In genomic region chr16:29575620-29576019, GRCm38 (mm10) we compare ENCODE assay signal across 9 mouse cellular contexts. TPM values are rescaled to one million over a fixed set of nuclear protein-coding genes. Genes with fewer than 3 reads are reported as not detected.
A peak's percentile ranks its signal among the peaks of the same experiment; 100 is the strongest.
DNase-seq lines count a peak whose midpoint lies in the region; ATAC-seq lines count a peak whose summit lies in the region.
"Had no signal": no experiment of that assay in that cellular context is flagged by ENCODE, and none has a peak within 500 bp of the region (broad histone marks: within the 10 kb centered on the region; RNA-seq: fewer than 3 reads in every experiment).

No protein-coding gene starts in this region.

- no peak overlapping the region for H3K4me3 ChIP-seq in kidney, embryonic 15.5 days (replicated peaks)
- H3K4me3 ChIP-seq: heart, embryonic 15.5 days; liver, embryonic 15.5 days had no signal

- H3K27me3 ChIP-seq in kidney, embryonic 15.5 days: 0 out of 2 replicates have a peak, but pooled peaks cover 9% of the 10 kb centered on the region
- H3K27me3 ChIP-seq: heart, embryonic 15.5 days; liver, embryonic 15.5 days had no signal

- WGBS in kidney, embryonic 15.5 days: 11% methylated on average over 5 of the region's 5 CpGs

- H3K4me2 ChIP-seq in kidney, embryonic 15.5 days: no peak overlapping the region
- H3K4me2 ChIP-seq: heart, embryonic 15.5 days; liver, embryonic 15.5 days had no signal

- H3K9me3 ChIP-seq in kidney, embryonic 15.5 days (replicated peaks): no peaks in the 10 kb centered on the region
- H3K9me3 ChIP-seq: heart, embryonic 15.5 days; liver, embryonic 15.5 days had no signal

- no peak for ATAC-seq in kidney, embryonic 15.5 days (replicated peaks; ENCODE audit: low FRiP score)

- peak; percentile 26 for DNase-seq in kidney, postnatal 10 days
- DNase-seq in 3T3-L1 (ENCODE audit: low read depth, low spot score) (peak; percentile 69), 416B (ENCODE audit: low read depth) (peak; percentile 74)
- DNase-seq in embryo, embryonic 11 days: peak; percentile 42
- DNase-seq in spleen, postnatal 4 days (ENCODE audit: low spot score in 2 of 2): no peak
- DNase-seq in layer of hippocampus, adult 9-11 months: no peak

- H3K4me1 ChIP-seq in kidney, embryonic 15.5 days: peaks cover 12% of the 10 kb centered on the region

- no peak overlapping the region for H3K27ac ChIP-seq in kidney, embryonic 15.5 days
- H3K27ac ChIP-seq: heart, embryonic 15.5 days; liver, embryonic 15.5 days had no signal

- no peaks in the 10 kb centered on the region for H3K36me3 ChIP-seq in kidney, embryonic 15.5 days
- H3K36me3 ChIP-seq: heart, embryonic 15.5 days; liver, embryonic 15.5 days had no signal

- no peak overlapping the region for H3K9ac ChIP-seq in kidney, embryonic 15.5 days
- H3K9ac ChIP-seq: heart, embryonic 15.5 days; liver, embryonic 15.5 days had no signal

RNA-seq across cellular contexts. Expression of gene Opa1, which starts 3.5 kb away (rescaled TPM):
- 32.8 and 33.5 TPM in 2 replicates for polyA plus RNA-seq in kidney, embryonic 15.5 days (2015; fragmentation: Nextera tagmentation; extraction: Ambion mirVana)

RNA-seq across cellular contexts. Expression of gene Atp13a4, which starts 31.0 kb away (rescaled TPM):
- 2.9 and 3.3 TPM in 2 replicates for polyA plus RNA-seq in kidney, embryonic 15.5 days (2015; fragmentation: Nextera tagmentation; extraction: Ambion mirVana)
- polyA plus RNA-seq: liver, embryonic 15.5 days had no signal

Comparison
In these comparisons a context has a peak if more than half of its experiments do, and no peak if none do; other contexts are left out.
1. DNase-seq: peak in kidney, postnatal 10 days (single experiment), 3T3-L1 (single experiment), 416B (single experiment) and embryo, embryonic 11 days (single experiment); none in spleen, postnatal 4 days (0 of 2) and layer of hippocampus, adult 9-11 months (single experiment).